Mouse (Mus musculus): ENCODE measurements around the gene Aloxe3. TPM values are rescaled to one million over a fixed set of nuclear protein-coding genes. Genes with fewer than 3 reads are reported as not detected.
A peak's percentile ranks its signal among the peaks of the same experiment; 100 is the strongest.

Gene Aloxe3
- total and polyA plus RNA-seq, 3 experiments = 0.13 to 0.23 TPM; not detected in 1

DNA sequence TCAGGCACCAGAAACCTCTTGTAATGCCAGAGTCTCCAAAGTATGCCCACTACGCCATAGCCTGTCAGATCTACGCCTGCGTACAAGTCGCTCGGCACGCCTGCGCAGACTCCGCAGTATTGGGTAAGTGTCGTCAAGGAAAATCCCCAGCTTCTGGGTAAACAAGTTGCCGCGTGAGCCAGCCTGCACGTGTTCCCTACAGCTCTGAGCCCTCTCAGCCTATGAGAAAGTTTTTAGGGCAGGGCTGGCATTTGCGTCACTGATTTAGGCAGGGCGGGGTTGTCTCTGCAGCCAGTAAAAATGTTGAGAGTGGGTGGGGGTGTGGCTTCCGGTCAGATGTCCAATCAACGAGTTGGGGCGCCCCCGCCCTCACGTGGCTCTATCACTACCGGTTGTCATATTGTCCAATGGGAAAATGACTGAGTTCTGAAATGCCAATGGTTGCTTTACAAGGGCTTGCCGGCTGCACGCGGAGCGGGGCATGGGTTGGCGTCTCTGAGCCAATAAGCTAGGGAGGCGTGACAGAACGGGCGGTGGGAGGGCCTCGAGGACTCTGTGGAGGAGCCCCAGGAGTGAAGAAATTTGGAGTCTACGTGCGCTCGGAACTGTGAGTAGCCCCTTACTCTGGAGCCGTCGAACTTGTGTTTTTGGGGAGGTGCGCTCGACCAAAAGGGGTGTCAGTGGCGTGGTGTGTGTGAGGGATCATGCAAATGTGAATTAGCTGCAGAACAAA lies 30.8 kb upstream of the Aloxe3 start, which contains the start of gene Per1 (continued):
- TF ChIP-seq MAX (IDR thresholded peaks at IDR 0.05; ENCODE audit: low read length) (peak; percentile 99), JUND (conservative IDR thresholded peaks at IDR 0.05; ENCODE audit: low read depth, low read length) (no peak), CTCF (conservative IDR thresholded peaks at IDR 0.05 in 1 of 2, IDR thresholded peaks at IDR 0.05 in 1 of 2; ENCODE audit: low read depth in 2 of 2, low read length in 2 of 2) (no peak), SMC3 (IDR thresholded peaks at IDR 0.05; ENCODE audit: low read depth, low read length) (no peak), BHLHE40 (IDR thresholded peaks at IDR 0.05; ENCODE audit: low read depth, low read length) (peak; percentile 99), EP300 (IDR thresholded peaks at IDR 0.05; ENCODE audit: low read length) (no peak; the same call in 1 of the 2 replicates), JUN (IDR thresholded peaks at IDR 0.05; ENCODE audit: insufficient read depth, low read depth, low read length) (no peak), TCF12 (IDR thresholded peaks at IDR 0.05; ENCODE audit: low read depth, low read length) (peak; percentile 70; the same call in 1 of the 2 replicates), NELFE (IDR thresholded peaks at IDR 0.05; ENCODE audit: low read depth, low read length) (no peak; the same call in 1 of the 2 replicates), ZKSCAN1 (IDR thresholded peaks at IDR 0.05; ENCODE audit: borderline replicate concordance, low read depth, low read length) (no peak), RCOR1 (conservative IDR thresholded peaks at IDR 0.05; ENCODE audit: low read depth, low read length) (no peak), KAT2A (IDR thresholded peaks at IDR 0.05; ENCODE audit: insufficient replicate concordance, low read length) (peak; percentile 71; the same call in 1 of the 2 replicates), ELF1 (IDR thresholded peaks at IDR 0.05; ENCODE audit: low read depth, low read length) (peak; percentile 97), POLR2AphosphoS2 (IDR thresholded peaks at IDR 0.05; ENCODE audit: low read depth, low read length) (0 out of 2 replicates have a peak, but pooled peaks have one; percentile 42), IRF4 (IDR thresholded peaks at IDR 0.05; ENCODE audit: low read depth, low read length) (peak; percentile 71; the same call in 1 of the 2 replicates), MAZ (IDR thresholded peaks at IDR 0.05; ENCODE audit: low read depth, low read length) (peak; percentile 93), USF1 (IDR thresholded peaks at IDR 0.05; ENCODE audit: low read depth, low read length) (peak; percentile 91), ZC3H11A (IDR thresholded peaks at IDR 0.05; ENCODE audit: low read depth, low read length) (no peak), E2F4 (IDR thresholded peaks at IDR 0.05; ENCODE audit: insufficient replicate concordance, low read depth, low read length) (peak; percentile 2; the same call in 1 of the 2 replicates), CHD2 (IDR thresholded peaks at IDR 0.05; ENCODE audit: low read length) (peak; percentile 97)

- dilution Hi-C loops (cut with MboI; ENCODE audit: extremely low pct_ligation_motif_present, extremely low pct_unique_long_range_greater_than_20kb, low sequenced_read_pairs) = no loop called here
- in situ Hi-C loops (cut with MboI; ENCODE audit: low pct_ligation_motif_present, low pct_unique_long_range_greater_than_20kb, low sequenced_read_pairs) = loop anchor here (25.0 kb wide), 1 partner anchor 917 kb away; the partner anchor contains the start of genes Acadvl, Dlg4 and Dvl2
- Histone ChIP-seq H3K79me2 (replicated peaks; ENCODE audit: control insufficient read depth, extremely low read depth, insufficient read depth, poor library complexity, severe bottlenecking) (peaks cover 19% of the 10 kb centered on the region), H3K4me3 (replicated peaks in 1 of 3; ENCODE audit: low read depth in 2 of 3, low read length in 2 of 3, poor library complexity in 1 of 3) (peak overlapping the region; percentile 50 to 89 (median 66)), H3K9ac (ENCODE audit: insufficient read depth, low read depth) (peak overlapping the region; percentile 54), H3K9me3 (replicated peaks; ENCODE audit: low read length) (no peaks in the 10 kb centered on the region), H3K27me3 (replicated peaks) (peaks cover 6% of the 10 kb centered on the region), H3K4me2 (ENCODE audit: insufficient read depth, low read depth, poor library complexity, severe bottlenecking) (peak overlapping the region; percentile 93), H3K36me3 (replicated peaks in 1 of 2; ENCODE audit: control insufficient read depth in 1 of 2, insufficient read depth in 1 of 2, low read length in 1 of 2) (peaks cover 12 to 25% of the 10 kb centered on the region in 2 experiments), H3K4me1 (ENCODE audit: control insufficient read depth in 1 of 2, insufficient read depth in 2 of 2) (peaks cover 16 to 67% of the 10 kb centered on the region in 2 experiments), H3K27ac (ENCODE audit: insufficient read depth, low read depth) (peak overlapping the region; percentile 62)
- DNase-seq (ENCODE audit: extremely low read depth) = peak; percentile 66
- TF ChIP-seq CHD2 (IDR thresholded peaks at IDR 0.05; ENCODE audit: low read length) (no peak), UBTF (IDR thresholded peaks at IDR 0.05; ENCODE audit: low read depth, low read length) (no peak; the same call in 1 of the 2 replicates), MAX (IDR thresholded peaks at IDR 0.05; ENCODE audit: low read length) (peak; percentile 63), BHLHE40 (IDR thresholded peaks at IDR 0.05; ENCODE audit: low read depth, low read length) (peak; percentile 57), MXI1 (IDR thresholded peaks at IDR 0.05; ENCODE audit: low read depth, low read length) (peak; percentile 83)
These were observed 30.0 kb upstream of the Aloxe3 start for GRCm38 (mm10) chr11:69095511-69096231.

Measured in CH12.LX (cell line).